Mouse (Mus musculus): ENCODE data around the gene Entpd2. TPM values are rescaled to one million over a fixed set of nuclear protein-coding genes. Genes with fewer than 3 reads are reported as not detected.

The Entpd2 gene
- polyA plus RNA-seq, 1 experiment from 2014 or later = not detected

DNA sequence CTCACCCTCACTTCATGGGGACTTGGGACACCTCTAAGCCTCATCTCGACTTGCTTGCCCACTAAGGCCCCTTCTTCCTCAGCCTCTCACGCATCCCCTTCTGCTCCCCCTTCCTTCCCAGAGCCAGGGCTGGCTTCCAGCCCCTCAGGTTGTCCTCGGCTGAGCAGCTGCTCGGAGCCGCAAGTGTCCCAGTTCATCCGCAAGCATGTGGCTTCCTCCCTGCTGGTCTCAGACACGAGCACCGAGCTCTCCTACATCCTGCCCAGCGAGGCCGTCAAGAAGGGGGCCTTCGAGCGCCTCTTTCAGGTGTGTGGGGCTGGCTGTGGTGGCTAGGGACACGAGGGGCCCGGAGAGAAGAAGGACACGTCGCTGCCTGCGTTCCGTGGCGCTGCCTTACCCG lies 45.4 kb downstream of the Entpd2 start:
- H3K4me3 ChIP-seq = no peak overlapping the region
- no peaks in the 10 kb centered on the region; the same call in 1 of the 2 replicates for H3K36me3 ChIP-seq
- H3K4me1 ChIP-seq = peaks cover 2% of the 10 kb centered on the region
- 77% methylated on average over 20 of the region's 20 CpGs for WGBS
- DNase-seq (ENCODE audit: low spot score) = no peak
- no peak overlapping the region for H3K27ac ChIP-seq
- H3K9me3 ChIP-seq = no peaks in the 10 kb centered on the region
- H3K27me3 ChIP-seq (ENCODE audit: insufficient read depth, poor library complexity, severe bottlenecking) = peaks cover 47% of the 10 kb centered on the region

DNA sequence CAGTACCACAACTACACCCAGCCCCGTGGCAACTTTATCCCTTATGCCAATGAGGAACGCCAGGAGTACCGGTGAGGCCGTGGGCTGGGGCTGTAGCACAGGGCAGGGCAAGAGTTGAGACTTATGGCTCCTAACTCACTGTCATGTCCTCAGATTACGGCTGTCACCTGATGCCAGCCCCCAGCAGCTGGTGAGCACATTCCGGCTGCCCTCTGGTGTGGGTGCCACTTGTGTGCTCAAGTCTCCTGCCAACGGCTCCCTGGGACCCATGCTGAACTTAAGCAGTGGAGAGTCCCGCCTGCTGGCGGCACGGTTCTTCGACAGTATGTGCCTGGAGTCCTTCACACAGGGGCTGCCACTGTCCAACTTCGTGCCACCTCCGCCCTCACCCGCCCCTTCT lies 47.0 kb downstream of the Entpd2 start:
- WGBS = 85% methylated on average over 14 of the region's 14 CpGs
- Histone ChIP-seq H3K27me3 (ENCODE audit: insufficient read depth, poor library complexity, severe bottlenecking) (peaks cover 61% of the 10 kb centered on the region), H3K27ac (no peak overlapping the region), H3K9me3 (no peaks in the 10 kb centered on the region), H3K36me3 (no peaks in the 10 kb centered on the region; the same call in 1 of the 2 replicates), H3K4me3 (no peak overlapping the region), H3K4me1 (peaks cover 2% of the 10 kb centered on the region)
- DNase-seq (ENCODE audit: low spot score) = no peak

Small RNAs within 50 kb of the gene (microRNA-seq; reads per million reads assigned to microRNA genes)
- not detected for gene Mir3087

Other genes starting within 250 kb of the Entpd2 start
- 5.7 and 5.9 TPM in 2 replicates for gene Nrarp, start 215.1 kb upstream of the Entpd2 start, polyA plus RNA-seq (2016; fragmentation: Nextera tagmentation; extraction: Ambion mirVana)
- gene Tor4a, start 199.0 kb upstream of the Entpd2 start, polyA plus RNA-seq (2016; fragmentation: Nextera tagmentation; extraction: Ambion mirVana) = 7.7 and 8.4 TPM in 2 replicates
- gene Nelfb, start 184.4 kb upstream of the Entpd2 start, polyA plus RNA-seq (2016; fragmentation: Nextera tagmentation; extraction: Ambion mirVana) = 90.9 and 99.8 TPM in 2 replicates
- 0.10 TPM in 1 of 2 replicates, not detected in the other for gene Stpg3, start 181.2 kb upstream of the Entpd2 start, polyA plus RNA-seq (2016; fragmentation: Nextera tagmentation; extraction: Ambion mirVana)
- 0.92 TPM in 1 of 2 replicates, not detected in the other for gene Fam166a, start 177.1 kb upstream of the Entpd2 start, polyA plus RNA-seq (2016; fragmentation: Nextera tagmentation; extraction: Ambion mirVana)
- 544 and 610 TPM in 2 replicates for gene Tubb4b, start 171.2 kb upstream of the Entpd2 start, polyA plus RNA-seq (2016; fragmentation: Nextera tagmentation; extraction: Ambion mirVana)
- gene Slc34a3, start 161.5 kb upstream of the Entpd2 start, polyA plus RNA-seq (2016; fragmentation: Nextera tagmentation; extraction: Ambion mirVana) = not detected in 2 replicates
- 0.08 TPM in 1 of 2 replicates, not detected in the other for gene Rnf224, start 159.1 kb upstream of the Entpd2 start, polyA plus RNA-seq (2016; fragmentation: Nextera tagmentation; extraction: Ambion mirVana)
- gene Rnf208, start 153.6 kb upstream of the Entpd2 start, polyA plus RNA-seq (2016; fragmentation: Nextera tagmentation; extraction: Ambion mirVana) = 6.4 and 9.1 TPM in 2 replicates
- not detected in 2 replicates for gene Cysrt1, start 153.4 kb upstream of the Entpd2 start, polyA plus RNA-seq (2016; fragmentation: Nextera tagmentation; extraction: Ambion mirVana)
- gene AL732309.1, start 149.0 kb upstream of the Entpd2 start, polyA plus RNA-seq (2016; fragmentation: Nextera tagmentation; extraction: Ambion mirVana) = 4.0 and 6.0 TPM in 2 replicates
- 17.1 and 19.0 TPM in 2 replicates for gene Tmem203, start 140.4 kb upstream of the Entpd2 start, polyA plus RNA-seq (2016; fragmentation: Nextera tagmentation; extraction: Ambion mirVana)
- 5.1 and 6.4 TPM in 2 replicates for gene Tprn, start 133.3 kb upstream of the Entpd2 start, polyA plus RNA-seq (2016; fragmentation: Nextera tagmentation; extraction: Ambion mirVana)
- 164 and 199 TPM in 2 replicates for gene Ssna1, start 123.4 kb upstream of the Entpd2 start, polyA plus RNA-seq (2016; fragmentation: Nextera tagmentation; extraction: Ambion mirVana)
- gene Anapc2, start 123.4 kb upstream of the Entpd2 start, polyA plus RNA-seq (2016; fragmentation: Nextera tagmentation; extraction: Ambion mirVana) = 101 and 113 TPM in 2 replicates
- gene Tmem210, start 107.7 kb upstream of the Entpd2 start, polyA plus RNA-seq (2016; fragmentation: Nextera tagmentation; extraction: Ambion mirVana) = not detected in 2 replicates
- gene Lrrc26, start 106.0 kb upstream of the Entpd2 start, polyA plus RNA-seq (2016; fragmentation: Nextera tagmentation; extraction: Ambion mirVana) = not detected in 2 replicates
- 0.93 TPM in 1 of 2 replicates, not detected in the other for gene Grin1, start 76.7 kb upstream of the Entpd2 start, polyA plus RNA-seq (2016; fragmentation: Nextera tagmentation; extraction: Ambion mirVana)
- gene Man1b1, start 63.5 kb upstream of the Entpd2 start, polyA plus RNA-seq (2016; fragmentation: Nextera tagmentation; extraction: Ambion mirVana) = 31.7 and 52.3 TPM in 2 replicates
- gene Dpp7, start 39.5 kb upstream of the Entpd2 start, polyA plus RNA-seq (2016; fragmentation: Nextera tagmentation; extraction: Ambion mirVana) = 12.9 and 19.1 TPM in 2 replicates
- gene Uap1l1, start 30.2 kb upstream of the Entpd2 start, polyA plus RNA-seq (2016; fragmentation: Nextera tagmentation; extraction: Ambion mirVana) = 9.5 and 12.7 TPM in 2 replicates
- gene Sapcd2, start 23.6 kb upstream of the Entpd2 start, polyA plus RNA-seq (2016; fragmentation: Nextera tagmentation; extraction: Ambion mirVana) = 26.8 and 31.8 TPM in 2 replicates
- gene Npdc1, start 3.5 kb downstream of the Entpd2 start, polyA plus RNA-seq (2016; fragmentation: Nextera tagmentation; extraction: Ambion mirVana) = 14.6 and 16.5 TPM in 2 replicates
- gene Fut7, start 27.4 kb downstream of the Entpd2 start, polyA plus RNA-seq (2016; fragmentation: Nextera tagmentation; extraction: Ambion mirVana) = not detected in 2 replicates
- 3.5 and 4.7 TPM in 2 replicates for gene Abca2, start 32.8 kb downstream of the Entpd2 start, polyA plus RNA-seq (2016; fragmentation: Nextera tagmentation; extraction: Ambion mirVana)
- 0.69 and 1.1 TPM in 2 replicates for gene Clic3, start 61.0 kb downstream of the Entpd2 start, polyA plus RNA-seq (2016; fragmentation: Nextera tagmentation; extraction: Ambion mirVana)
- gene Paxx, start 65.2 kb downstream of the Entpd2 start, polyA plus RNA-seq (2016; fragmentation: Nextera tagmentation; extraction: Ambion mirVana) = 15.6 and 17.7 TPM in 2 replicates
- gene Ptgds, start 74.2 kb downstream of the Entpd2 start, polyA plus RNA-seq (2016; fragmentation: Nextera tagmentation; extraction: Ambion mirVana) = 0.18 and 0.32 TPM in 2 replicates
- not detected in 2 replicates for gene Lcn12, start 98.0 kb downstream of the Entpd2 start, polyA plus RNA-seq (2016; fragmentation: Nextera tagmentation; extraction: Ambion mirVana)
- gene Fbxw5, start 104.9 kb downstream of the Entpd2 start, polyA plus RNA-seq (2016; fragmentation: Nextera tagmentation; extraction: Ambion mirVana) = 86.0 and 92.1 TPM in 2 replicates
- gene C8g, start 105.8 kb downstream of the Entpd2 start, polyA plus RNA-seq (2016; fragmentation: Nextera tagmentation; extraction: Ambion mirVana) = 4.2 and 6.0 TPM in 2 replicates
- 29.7 and 30.9 TPM in 2 replicates for gene Traf2, start 151.1 kb downstream of the Entpd2 start, polyA plus RNA-seq (2016; fragmentation: Nextera tagmentation; extraction: Ambion mirVana)
- gene Edf1, start 162.0 kb downstream of the Entpd2 start, polyA plus RNA-seq (2016; fragmentation: Nextera tagmentation; extraction: Ambion mirVana) = 336 and 382 TPM in 2 replicates
- gene Mamdc4, start 179.0 kb downstream of the Entpd2 start, polyA plus RNA-seq (2016; fragmentation: Nextera tagmentation; extraction: Ambion mirVana) = 1.6 and 3.7 TPM in 2 replicates
- 160 and 170 TPM in 2 replicates for gene Phpt1, start 179.3 kb downstream of the Entpd2 start, polyA plus RNA-seq (2016; fragmentation: Nextera tagmentation; extraction: Ambion mirVana)
- gene Ajm1, start 185.9 kb downstream of the Entpd2 start, polyA plus RNA-seq (2016; fragmentation: Nextera tagmentation; extraction: Ambion mirVana) = 0.08 TPM in 1 of 2 replicates, not detected in the other
- 57.9 and 69.6 TPM in 2 replicates for gene Rabl6, start 212.6 kb downstream of the Entpd2 start, polyA plus RNA-seq (2016; fragmentation: Nextera tagmentation; extraction: Ambion mirVana)
- gene Ccdc183, start 221.8 kb downstream of the Entpd2 start, polyA plus RNA-seq (2016; fragmentation: Nextera tagmentation; extraction: Ambion mirVana) = 0.07 and 0.21 TPM in 2 replicates
- 14.9 and 18.5 TPM in 2 replicates for gene Tmem141, start 226.1 kb downstream of the Entpd2 start, polyA plus RNA-seq (2016; fragmentation: Nextera tagmentation; extraction: Ambion mirVana)
- 0.26 and 1.5 TPM in 2 replicates for gene Fcna, start 232.2 kb downstream of the Entpd2 start, polyA plus RNA-seq (2016; fragmentation: Nextera tagmentation; extraction: Ambion mirVana)

Measured in heart, embryonic 10.5 days (tissue).